Mouse (Mus musculus) spleen, adult 10 weeks (tissue): Measurements from ENCODE around the gene Olfr517. TPM values are rescaled to one million over a fixed set of nuclear protein-coding genes. Genes with fewer than 3 reads are reported as not detected.

ENCODE experiments used
- polyA plus RNA-seq: library from polyadenylated mRNA; stranded (reverse); fragments of 350-450 nt; fragmentation: Illumina TruSeq; extraction: RNeasy Lipid Tissue Mini Kit (QIAGEN cat#74804); gene quantifications from one replicate; pipeline ENCODE4 v1.2.3, GENCODE M21; 2015; ENCODE audit warnings: low replicate concordance; ENCODE audit not compliant: insufficient read depth

Olfr517 gene
- not detected for polyA plus RNA-seq

DNA sequence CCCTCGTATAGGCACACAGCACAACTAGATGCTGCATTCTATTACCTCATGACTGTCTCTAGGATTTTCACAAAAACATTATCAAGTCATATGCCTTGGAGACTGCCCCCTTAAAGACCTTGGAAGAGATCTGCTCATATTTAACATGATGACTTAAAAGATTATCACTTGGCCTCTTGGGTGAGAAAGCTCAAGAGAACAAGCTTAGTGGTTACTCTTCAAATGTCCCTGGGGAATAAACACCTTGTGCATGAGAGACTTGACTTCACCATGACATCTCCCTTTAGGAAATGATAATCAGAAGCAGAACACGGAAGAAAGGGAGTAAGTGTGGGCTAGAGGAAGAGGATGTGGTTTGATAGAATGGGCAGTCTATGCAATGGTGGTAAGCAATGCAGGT is at the start of gene Olfr517:
Olfr517 (minus strand) TSS at position 101 of the 400 bp plus-strand sequence.

DNA sequence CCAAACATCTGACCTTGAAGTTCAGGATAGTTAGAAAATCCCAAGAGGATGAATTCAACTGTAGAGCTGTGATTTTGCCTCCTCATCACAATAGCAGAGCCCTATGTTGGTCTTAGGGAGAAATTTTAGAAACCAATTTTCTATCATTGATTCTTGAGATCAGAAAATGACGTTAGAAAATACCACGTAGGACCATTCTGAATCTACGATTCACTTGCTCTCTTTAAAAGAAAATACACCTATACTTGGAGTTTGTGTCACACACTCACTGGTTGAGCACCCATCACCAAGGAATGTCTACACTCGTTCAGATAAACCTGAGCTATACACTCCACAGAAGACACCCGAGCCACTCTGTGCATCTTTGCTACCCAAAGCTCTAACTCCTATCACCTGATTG is 22.1 kb upstream of the Olfr517 start, which contains the start of gene Olfr519:
Olfr519 (minus strand) TSS at position 101 of the 400 bp plus-strand sequence.

DNA sequence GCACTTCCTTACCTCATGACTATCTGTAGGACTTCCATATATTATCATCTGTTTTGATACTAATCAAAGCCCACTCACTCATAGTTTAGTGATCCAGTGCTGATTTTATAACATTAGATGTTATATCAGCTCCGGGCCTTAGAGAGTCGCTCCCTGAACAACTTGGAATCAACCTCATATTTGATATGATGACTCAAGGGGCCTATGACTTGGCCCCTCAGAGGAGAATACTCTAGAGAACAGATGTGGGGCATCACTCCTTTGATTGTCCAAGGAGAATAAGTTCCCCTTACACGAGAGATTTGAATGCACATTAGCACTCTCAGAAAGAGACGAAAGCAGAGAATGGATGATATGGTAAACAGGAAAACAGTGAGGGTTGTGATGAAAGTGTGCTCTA is 12.7 kb upstream of the Olfr517 start, which contains the start of gene Olfr518:
Olfr518 (minus strand) TSS at position 101 of the 400 bp plus-strand sequence.

DNA sequence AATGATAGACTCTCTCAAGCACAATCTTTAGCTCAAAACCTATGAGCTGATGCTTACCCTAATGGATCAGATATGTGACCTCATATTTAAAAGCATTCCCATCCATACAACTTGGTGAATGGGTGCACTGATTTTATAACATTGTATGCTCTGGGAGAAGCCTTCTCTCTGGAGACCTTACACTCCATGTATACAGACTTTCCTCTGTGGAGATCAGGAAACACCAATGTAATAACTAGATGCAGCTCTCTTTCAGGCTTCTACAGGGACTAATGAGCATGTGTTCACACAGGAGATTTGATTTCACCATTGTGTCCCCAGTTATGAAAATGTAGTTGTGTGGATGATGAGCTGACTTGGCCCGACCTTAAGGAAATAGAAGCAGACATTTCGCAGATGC is 21.8 kb downstream of the Olfr517 start, which contains the start of gene Olfr516:
Olfr516 (minus strand) TSS at position 101 of the 400 bp plus-strand sequence.

DNA sequence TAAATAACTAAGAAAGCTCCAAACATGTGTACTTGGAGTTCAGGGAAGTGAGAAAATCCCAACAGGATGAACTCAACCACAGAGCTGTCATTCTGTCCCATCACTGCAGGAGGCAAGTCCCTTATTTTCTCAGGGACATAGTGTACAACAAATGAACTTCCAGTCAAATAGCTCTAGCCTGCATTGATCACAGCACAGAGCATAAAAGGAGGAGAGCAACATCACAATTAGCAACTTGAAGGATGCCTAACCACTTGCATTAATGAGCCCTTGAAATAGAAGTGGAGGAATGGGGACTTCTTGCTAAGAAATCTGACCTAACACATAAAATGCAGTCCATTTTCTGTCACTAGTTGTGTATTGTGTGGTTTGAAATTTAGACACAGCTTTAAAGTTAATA is 46.3 kb downstream of the Olfr517 start, which contains the start of gene Olfr514:
Olfr514 (minus strand) TSS at position 101 of the 400 bp plus-strand sequence.

Other genes starting within 250 kb of the Olfr517 start
- not detected for gene Olfr508, start 242.4 kb downstream of the Olfr517 start, polyA plus RNA-seq
- gene Olfr509, start 220.5 kb downstream of the Olfr517 start, polyA plus RNA-seq, result not detected
- not detected for gene Olfr510, start 206.0 kb downstream of the Olfr517 start, polyA plus RNA-seq
- not detected for gene Olfr512, start 159.1 kb downstream of the Olfr517 start, polyA plus RNA-seq
- not detected for gene Olfr513, start 121.4 kb downstream of the Olfr517 start, polyA plus RNA-seq
- not detected for gene Olfr514, start 46.4 kb downstream of the Olfr517 start, polyA plus RNA-seq
- gene Olfr516, start 21.9 kb downstream of the Olfr517 start, polyA plus RNA-seq, result not detected
- not detected for gene Olfr518, start 12.6 kb upstream of the Olfr517 start, polyA plus RNA-seq
- gene Olfr519, start 22.0 kb upstream of the Olfr517 start, polyA plus RNA-seq, result not detected
- 2.7 TPM for gene Nlrp10, start 57.8 kb upstream of the Olfr517 start, polyA plus RNA-seq
- 187 TPM for gene Eif3f, start 62.0 kb upstream of the Olfr517 start, polyA plus RNA-seq
- gene Tub, start 78.0 kb upstream of the Olfr517 start, polyA plus RNA-seq, result 0.46 TPM
- gene Ric3, start 211.0 kb upstream of the Olfr517 start, polyA plus RNA-seq, result 0.76 TPM